Mouse (Mus musculus) frontal cortex, postnatal 25 days (tissue): ENCODE results near the gene Anapc4.

Experiments used
- DNase-seq, 2 experiments: peaks; one replicate each; pipeline ENCODE4 v3.0.0; 2022; ENCODE audit warnings: low spot score in 2 of 2

The Anapc4 gene

DNA sequence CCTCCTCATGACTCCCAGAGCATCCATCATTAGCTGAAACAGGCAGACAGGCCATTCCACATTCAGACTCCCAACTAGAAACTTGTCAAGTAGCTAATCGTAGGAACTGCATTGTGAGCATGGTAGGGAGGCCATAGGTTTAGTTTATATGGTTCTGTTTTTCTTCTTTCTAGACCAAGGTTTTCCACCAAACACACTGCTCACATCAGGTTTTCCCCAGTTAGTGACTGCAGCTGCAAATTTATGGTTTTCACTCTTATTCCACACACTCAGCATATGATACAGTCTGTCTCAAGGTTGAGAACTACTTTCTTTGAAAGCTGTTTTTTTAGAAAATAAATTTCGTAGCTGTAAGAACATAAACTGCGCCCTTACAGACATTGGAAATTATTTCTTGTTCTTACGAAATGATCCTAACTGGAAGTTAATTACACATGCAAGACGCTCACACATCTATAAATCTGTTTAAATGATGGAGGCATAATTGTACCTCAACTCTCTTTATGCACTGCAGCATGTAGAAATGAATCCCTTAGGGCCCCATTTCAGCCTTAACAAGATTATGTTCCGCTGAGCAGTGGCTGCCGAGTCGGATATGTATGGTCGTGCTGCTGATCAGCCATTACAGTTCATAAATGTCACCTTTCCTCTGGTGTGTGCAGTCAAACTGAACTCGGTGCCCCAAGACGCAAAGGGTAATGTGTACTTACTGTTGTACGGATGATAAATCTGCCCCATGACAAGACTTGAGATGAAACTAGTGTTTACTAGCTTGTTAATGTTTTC lies 35.3 kb downstream of the Anapc4 start:
- no peak for DNase-seq

- DNase-seq: no peak
Measured at GRCm38 (mm10) chr5:52871461-52871860, 37.6 kb downstream of the Anapc4 start.

GRCm38 (mm10) chr5:52871986-52872385 lies 38.2 kb downstream of the Anapc4 start:
- DNase-seq: no peak

GRCm38 (mm10) chr5:52878847-52879246 lies 45.0 kb downstream of the Anapc4 start:
- DNase-seq: peak; percentile 37 to 41

DNA sequence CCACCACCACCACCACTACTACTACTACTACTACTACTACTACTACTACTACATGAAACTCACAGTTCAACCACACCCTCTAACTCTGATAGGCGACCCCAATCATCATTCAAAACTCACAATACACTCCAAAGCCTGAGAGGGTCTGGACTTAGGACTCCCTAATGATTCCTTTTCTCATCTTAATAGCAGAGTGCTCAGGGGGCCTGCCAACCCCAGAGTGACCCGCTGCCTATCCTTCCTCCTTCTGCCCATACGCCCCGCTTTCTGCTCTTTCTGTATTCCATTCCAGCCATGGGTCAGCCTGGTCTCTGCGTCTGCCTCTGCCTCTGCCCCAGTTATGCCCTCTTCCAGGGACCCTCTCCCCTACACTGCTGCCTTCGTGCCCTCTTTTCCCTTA lies 46.1 kb downstream of the Anapc4 start:
- no peak for DNase-seq

DNA sequence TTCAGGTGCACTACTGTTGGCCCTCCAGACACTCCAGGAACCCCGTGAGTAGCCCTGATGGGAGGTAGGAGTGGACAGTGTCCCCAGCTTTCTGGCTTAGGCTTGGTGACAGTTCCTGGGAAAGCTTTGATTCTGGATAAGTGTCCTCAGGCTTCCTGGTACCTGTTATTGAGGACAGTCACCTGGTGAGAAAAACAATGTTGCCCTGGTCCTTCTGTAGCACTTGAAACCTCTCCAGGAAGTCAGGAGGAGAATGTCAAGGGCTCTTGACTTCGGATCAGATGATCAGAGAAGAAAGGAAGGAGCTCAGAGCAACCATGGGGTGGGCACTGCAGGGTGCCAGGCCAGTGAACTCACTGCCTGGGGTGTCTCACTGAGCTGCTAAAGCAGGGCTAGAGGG lies 48.6 kb downstream of the Anapc4 start:
- no peak for DNase-seq

DNA sequence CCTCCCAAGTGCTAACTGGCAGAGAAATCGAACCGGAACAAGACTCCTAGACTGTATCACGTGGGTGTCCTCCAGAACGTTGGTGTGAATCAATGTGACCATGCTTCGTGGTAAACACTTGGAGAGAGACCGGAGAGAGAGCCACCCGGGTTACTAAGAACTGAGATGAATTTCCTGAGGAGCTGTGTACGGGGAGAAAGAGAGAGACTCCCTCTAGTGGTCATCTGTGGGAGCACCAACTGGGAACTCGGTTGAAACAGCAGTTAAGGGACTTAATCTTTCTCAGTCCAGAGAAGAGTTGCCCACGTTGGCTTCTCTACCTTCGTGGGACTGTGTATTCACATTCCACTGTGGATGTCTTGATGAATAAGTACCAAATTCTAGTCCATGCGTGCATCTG lies 53.3 kb downstream of the Anapc4 start:
- peak; percentile 29 to 56 for DNase-seq

DNA sequence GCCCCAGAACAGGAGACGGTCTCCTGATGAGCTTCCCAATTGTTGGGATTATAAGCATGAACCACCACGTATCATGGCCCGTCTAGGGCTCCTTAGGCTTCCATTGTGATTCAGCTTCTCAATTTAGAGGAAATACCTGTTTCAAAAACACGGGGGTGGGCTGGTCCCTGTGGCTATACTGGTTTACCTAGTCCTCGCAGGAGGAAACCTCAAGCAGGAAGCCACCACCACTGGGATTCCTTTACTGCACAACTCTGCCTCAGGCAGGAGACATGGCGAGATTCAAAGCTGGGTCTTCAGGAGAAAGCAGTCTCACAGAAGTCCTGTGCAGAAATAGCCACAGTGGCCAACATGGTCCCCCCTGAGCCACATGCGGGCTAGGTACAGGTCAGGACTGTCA lies 56.1 kb downstream of the Anapc4 start:
- no peak for DNase-seq

DNA sequence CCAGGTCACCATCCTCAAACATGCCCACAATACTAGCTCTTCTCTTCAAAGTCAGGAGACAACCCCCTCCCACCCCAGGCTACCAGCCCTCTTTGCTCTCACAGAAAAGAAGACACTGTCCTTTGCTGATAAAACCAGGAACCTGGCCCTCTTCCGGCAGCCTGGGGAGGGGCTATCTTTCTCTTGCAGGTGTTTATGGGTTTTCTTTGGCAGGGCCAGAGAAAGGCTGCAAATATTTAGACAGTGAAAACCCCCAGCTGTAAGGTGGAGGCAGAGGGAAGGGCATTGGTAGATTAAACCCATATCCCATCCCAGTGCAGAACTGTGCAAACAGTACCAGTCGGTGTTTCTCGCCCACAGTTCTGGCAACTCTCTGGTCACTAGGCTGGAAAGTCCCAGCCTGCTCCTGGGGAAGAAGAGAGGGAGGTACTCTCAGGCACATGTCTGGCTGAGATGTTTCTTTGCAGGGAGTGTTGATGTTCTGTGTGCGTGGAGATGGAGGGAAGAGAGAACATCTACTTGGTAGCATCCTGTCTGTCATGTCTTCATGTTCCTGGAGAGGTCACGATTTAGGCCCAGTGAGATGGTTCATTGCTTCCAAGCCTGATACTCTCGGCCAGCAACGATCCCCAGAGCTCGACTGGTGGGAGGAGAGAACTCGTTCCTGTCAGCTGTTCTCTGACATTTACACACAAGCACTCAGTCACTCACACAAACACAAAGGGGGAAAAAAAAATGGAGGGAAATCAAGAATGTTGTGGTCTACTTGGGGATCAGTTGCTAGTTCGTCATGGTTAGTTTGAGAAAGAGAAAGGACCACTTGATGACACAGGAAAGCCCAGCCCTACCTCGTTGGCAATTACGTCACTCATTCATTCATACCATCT lies 58.4 kb downstream of the Anapc4 start:
- no peak for DNase-seq

DNA sequence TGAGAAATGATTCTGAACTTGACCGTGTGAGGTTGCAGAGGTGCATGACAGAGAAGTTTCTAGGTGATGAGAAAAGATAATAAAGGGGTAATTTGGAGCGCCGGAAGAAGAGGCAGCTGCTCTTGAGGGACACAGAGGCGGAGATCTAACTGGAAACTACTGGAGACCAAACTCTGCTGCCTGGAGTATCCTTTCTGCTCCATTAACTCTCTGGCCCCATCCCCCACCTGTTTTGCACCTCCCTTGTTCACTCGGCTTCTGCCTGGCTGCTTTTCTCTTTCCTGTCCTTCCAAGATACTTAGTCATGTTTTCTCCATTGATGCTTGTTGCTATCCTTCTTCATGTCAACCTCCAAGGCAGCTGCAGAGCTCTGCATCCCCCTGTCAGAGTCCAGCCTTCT lies 60.1 kb downstream of the Anapc4 start:
- DNase-seq: no peak

- no peak for DNase-seq
Measured at GRCm38 (mm10) chr5:52904246-52904645, 70.4 kb downstream of the Anapc4 start.

- no peak for DNase-seq
Measured at GRCm38 (mm10) chr5:52904671-52905070, 70.9 kb downstream of the Anapc4 start.

- DNase-seq: peak in 1 of 2 experiments; percentile 8
Measured at GRCm38 (mm10) chr5:52908246-52908645, 74.4 kb downstream of the Anapc4 start.

DNA sequence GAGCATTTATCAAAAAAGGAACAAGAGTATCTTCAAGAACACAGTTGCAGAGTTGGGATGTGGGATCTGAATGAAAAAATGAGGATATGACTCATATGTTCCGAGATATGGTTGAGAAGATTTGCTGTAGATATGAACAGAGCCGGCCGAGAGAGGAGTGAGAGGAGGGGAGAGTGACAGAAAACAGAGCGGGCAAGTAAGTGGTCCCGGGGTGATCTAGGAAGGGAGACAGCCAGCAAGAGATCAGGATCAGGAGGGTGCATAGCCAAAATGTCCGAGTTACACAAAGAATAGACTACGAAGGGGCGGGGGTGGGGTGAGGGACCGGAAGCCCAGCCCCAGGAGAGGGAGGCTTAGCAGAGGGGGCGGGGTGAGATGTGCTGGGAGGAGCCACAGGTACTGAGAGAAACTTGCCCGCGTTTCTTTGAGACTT lies 76.4 kb downstream of the Anapc4 start:
- no peak for DNase-seq

DNA sequence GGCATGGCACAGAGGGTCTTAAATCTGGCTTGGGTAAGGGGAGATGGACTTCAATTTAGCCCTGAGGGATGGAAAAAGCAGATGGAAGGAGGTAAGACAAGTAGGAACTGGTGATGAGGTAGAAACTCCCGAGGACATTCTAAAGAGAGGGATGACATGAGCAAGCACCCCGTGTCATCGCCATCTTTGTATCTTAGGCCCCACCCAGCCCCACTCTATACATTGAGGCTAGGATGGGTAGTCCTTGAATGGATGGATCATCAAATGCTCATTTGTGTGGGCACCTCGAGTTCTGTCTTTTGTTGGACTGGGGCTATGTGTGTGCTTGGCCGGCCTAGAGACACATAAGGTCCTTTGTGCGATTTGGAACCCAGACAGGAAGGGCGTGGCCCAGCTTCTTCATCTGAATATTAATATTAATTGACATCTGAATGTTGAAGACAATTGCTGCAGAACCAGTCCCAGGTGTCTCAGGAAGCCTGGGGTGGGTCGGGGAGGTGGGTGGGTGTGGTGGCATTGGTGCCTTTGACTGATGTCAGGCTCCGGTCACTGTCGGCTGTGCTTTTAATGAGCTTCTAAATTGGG lies 77.6 kb downstream of the Anapc4 start:
- DNase-seq: no peak

GRCm38 (mm10) chr5:52913711-52914110 lies 79.9 kb downstream of the Anapc4 start:
- DNase-seq: no peak

- DNase-seq: no peak
Measured at GRCm38 (mm10) chr5:52916186-52916585, 82.4 kb downstream of the Anapc4 start.
